Mouse (Mus musculus) heart, adult 2 months (tissue): ENCODE data around the gene Echdc1.

ENCODE experiments used
- CTCF ChIP-seq: fragments of 200-600 bp; IDR thresholded peaks from 2 replicates; pipeline ENCODE4 v1.8.1; 2022; ENCODE audit warnings: antibody characterized with exemption, mild to moderate bottlenecking, moderate library complexity
- EP300 ChIP-seq: fragments of 200-500 bp; IDR thresholded peaks from 2 replicates; pipeline ENCODE4 v1.6.1; 2011; ENCODE audit warnings: low read depth, low read length, control low read depth; ENCODE audit not compliant: insufficient read depth
- POLR2A ChIP-seq: fragments of 200-500 bp; IDR thresholded peaks from 2 replicates; pipeline ENCODE4 v1.6.1; 2011; ENCODE audit warnings: mild to moderate bottlenecking, low read depth, low read length, control low read depth; ENCODE audit not compliant: insufficient read depth

DNA sequence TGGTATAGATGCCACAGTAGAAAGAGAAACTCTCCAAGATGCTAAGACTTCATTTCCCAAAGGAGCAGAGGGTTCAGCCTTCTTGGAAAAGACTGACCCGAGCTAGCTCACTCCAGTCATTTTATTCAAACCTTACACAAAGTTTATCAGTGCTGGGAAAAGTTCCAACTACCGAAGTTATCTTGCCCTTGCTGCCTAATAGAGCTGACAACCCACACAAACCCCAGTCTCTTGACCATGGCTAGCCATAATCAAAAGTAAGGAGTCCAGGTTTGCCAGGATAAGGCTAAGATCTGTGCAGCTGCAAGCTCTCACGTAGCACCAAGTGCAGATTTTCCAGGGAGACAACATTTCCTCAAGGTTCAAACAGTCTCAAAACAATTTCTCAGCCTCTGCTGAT, 39.6 kb downstream of the Echdc1 start:
- TF ChIP-seq CTCF (no peak), POLR2A (no peak), EP300 (no peak)
